Mouse (Mus musculus) naive thymus-derived CD4-positive, alpha-beta T cell, adult 2 months (primary cell): Measurements from ENCODE around the gene Nup214.

Experiments
- DNase-seq: peaks from one replicate; pipeline ENCODE4 v3.0.0-alpha.2; 2011; ENCODE audit warnings: low read depth

Gene Nup214

GRCm38 (mm10) chr2:32102944-32103343, 128.7 kb downstream of the Nup214 start:
- DNase-seq, result no peak

GRCm38 (mm10) chr2:32103557-32103956, 129.3 kb downstream of the Nup214 start:
- no peak for DNase-seq
